In the genomic region with DNA sequence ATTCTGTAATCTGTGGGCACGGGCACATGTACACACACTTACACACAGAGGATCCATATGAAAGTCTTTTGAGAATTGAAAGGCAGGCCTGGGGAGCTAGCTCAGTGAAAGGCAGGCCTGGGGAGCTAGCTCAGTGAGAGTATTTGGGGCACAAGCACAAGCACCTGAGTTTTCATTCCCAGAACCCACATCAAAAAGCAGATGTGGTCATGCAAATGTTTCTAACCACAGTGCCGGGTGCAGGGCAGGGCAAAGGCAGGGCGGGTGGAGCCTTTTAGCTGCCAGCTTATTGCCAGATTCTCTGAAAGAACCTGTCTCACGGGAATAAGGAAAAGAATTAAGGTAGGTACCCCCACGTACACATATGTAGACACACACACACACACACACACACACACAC, we compare ENCODE assay signal across 14 mouse cellular contexts. TPM values are rescaled to one million over a fixed set of nuclear protein-coding genes. Genes with fewer than 3 reads are reported as not detected.
DNase-seq lines count a peak whose midpoint lies in the region; ATAC-seq and TF ChIP-seq lines count a peak whose summit lies in the region.
"Had no signal": no experiment of that assay in that cellular context is flagged by ENCODE, and none has a peak within 500 bp of the region (broad histone marks: within the 10 kb centered on the region; RNA-seq: fewer than 3 reads in every experiment).

No protein-coding gene starts in this region.

- no peak for TF ChIP-seq CTCF in liver, adult 2 months (IDR thresholded peaks at IDR 0.05; ENCODE audit: low read depth, low read length)
- TF ChIP-seq CTCF in midbrain, postnatal 0 days (IDR thresholded peaks at IDR 0.05) = no peak

- no peaks in the 10 kb centered on the region for H3K9me3 ChIP-seq in liver, embryonic 11.5 days (ENCODE audit: control insufficient read depth, low read length)
- no peaks in the 10 kb centered on the region for H3K9me3 ChIP-seq in midbrain, postnatal 0 days (ENCODE audit: low read length)
- H3K9me3 ChIP-seq: embryonic facial prominence, embryonic 15.5 days; forebrain, embryonic 15.5 days; limb, embryonic 15.5 days had no signal

- H3K4me3 ChIP-seq in liver, adult 2 months (ENCODE audit: insufficient read depth, low read depth, low read length) = no peak overlapping the region
- H3K4me3 ChIP-seq in liver, embryonic 11.5 days (ENCODE audit: low read depth, low read length) = no peak overlapping the region
- no peak overlapping the region for H3K4me3 ChIP-seq in midbrain, postnatal 0 days (ENCODE audit: low read depth, low read length)
- H3K4me3 ChIP-seq: embryonic facial prominence, embryonic 15.5 days; forebrain, embryonic 15.5 days; limb, embryonic 15.5 days had no signal

- no peak for DNase-seq in liver, adult 2 months (ENCODE audit: extremely low read depth, low read depth, low spot score)
- no peak for DNase-seq in liver, embryonic 11.5 days (ENCODE audit: low spot score)
- peak; percentile 80 for DNase-seq in thymus, postnatal 14 days
- DNase-seq in midbrain, postnatal 0 days (ENCODE audit: low spot score) = no peak
- DNase-seq in right cerebral cortex, postnatal 10 days (ENCODE audit: low spot score in 2 of 2) = no peak
- no peak for DNase-seq in left cerebral cortex, postnatal 10 days (ENCODE audit: extremely low spot score in 1 of 2, low spot score in 2 of 2)
- DNase-seq: adrenal gland, postnatal 14 days; gastrocnemius, postnatal 25 days; lung, postnatal 4 days had no signal

- no peak for TF ChIP-seq POLR2A in liver, adult 2 months (IDR thresholded peaks at IDR 0.05; ENCODE audit: extremely low read depth, insufficient read depth, low read length)

- H3K9ac ChIP-seq in liver, adult 2 months (ENCODE audit: low read depth, low read length) = no peak overlapping the region
- H3K9ac ChIP-seq in liver, embryonic 11.5 days (ENCODE audit: low read depth, low read length) = no peak overlapping the region
- no peak overlapping the region for H3K9ac ChIP-seq in midbrain, postnatal 0 days (replicated peaks; ENCODE audit: low read length, poor library complexity, severe bottlenecking)
- H3K9ac ChIP-seq: embryonic facial prominence, embryonic 15.5 days; forebrain, embryonic 15.5 days; limb, embryonic 15.5 days had no signal

- H3K36me3 ChIP-seq in liver, adult 2 months (ENCODE audit: control insufficient read depth, insufficient read depth, low read length) = no peaks in the 10 kb centered on the region
- peaks cover 3% of the 10 kb centered on the region for H3K36me3 ChIP-seq in liver, embryonic 11.5 days (ENCODE audit: control insufficient read depth, insufficient read depth, low read length)
- H3K36me3 ChIP-seq in midbrain, postnatal 0 days (ENCODE audit: insufficient read depth, low read length) = peaks cover 3% of the 10 kb centered on the region; the same call in 1 of the 2 replicates
- H3K36me3 ChIP-seq: forebrain, embryonic 15.5 days had no signal

- peak overlapping the region; percentile 86 for H3K27ac ChIP-seq in liver, adult 2 months (replicated peaks; ENCODE audit: insufficient read depth, low read depth, low read length)
- H3K27ac ChIP-seq in liver, embryonic 11.5 days (ENCODE audit: low read depth, low read length) = no peak overlapping the region
- H3K27ac ChIP-seq in midbrain, postnatal 0 days (ENCODE audit: low read depth, low read length) = no peak overlapping the region
- H3K27ac ChIP-seq: embryonic facial prominence, embryonic 15.5 days; forebrain, embryonic 15.5 days had no signal

- ATAC-seq in liver, embryonic 11.5 days (replicated peaks; ENCODE audit: low FRiP score) = no peak
- ATAC-seq in common myeloid progenitor, adult 5-6 weeks (replicated peaks; ENCODE audit: low read depth, poor library complexity, severe bottlenecking) = peak; percentile 82
- ATAC-seq in neutrophil, adult 5-6 weeks (ENCODE audit: extremely low read depth, insufficient number of reproducible peaks, low FRiP score, poor library complexity, severe bottlenecking) = peak; percentile 92
- no peak for ATAC-seq in midbrain, postnatal 0 days (ENCODE audit: low FRiP score)
- ATAC-seq: forebrain, embryonic 15.5 days had no signal

- peaks cover 14% of the 10 kb centered on the region for H3K4me1 ChIP-seq in liver, adult 2 months (ENCODE audit: control insufficient read depth, insufficient read depth, low read length)
- peaks cover 9% of the 10 kb centered on the region for H3K4me1 ChIP-seq in liver, embryonic 11.5 days (replicated peaks; ENCODE audit: control insufficient read depth, insufficient read depth, low read length)
- no peaks in the 10 kb centered on the region for H3K4me1 ChIP-seq in midbrain, postnatal 0 days (ENCODE audit: insufficient read depth, low read length)

- intact Hi-C loops in left cerebral cortex, postnatal 10 days (cut with DNase I) = no loop called here

- no peaks in the 10 kb centered on the region for H3K27me3 ChIP-seq in liver, adult 2 months (ENCODE audit: control insufficient read depth, insufficient read depth, low read length)
- H3K27me3 ChIP-seq in liver, embryonic 11.5 days (replicated peaks; ENCODE audit: control insufficient read depth, insufficient read depth, low read length) = no peaks in the 10 kb centered on the region
- H3K27me3 ChIP-seq in midbrain, postnatal 0 days (ENCODE audit: insufficient read depth, low read length) = no peaks in the 10 kb centered on the region
- H3K27me3 ChIP-seq: embryonic facial prominence, embryonic 15.5 days; forebrain, embryonic 15.5 days; limb, embryonic 15.5 days had no signal

- WGBS in liver, adult 2 months = 25% methylated on average over 5 of the region's 5 CpGs
- WGBS in liver, embryonic 11.5 days = 75% methylated on average over 5 of the region's 5 CpGs
- 83% methylated on average over 5 of the region's 5 CpGs for WGBS in midbrain, postnatal 0 days

- H3K4me2 ChIP-seq in liver, embryonic 11.5 days = no peak overlapping the region
- no peak overlapping the region for H3K4me2 ChIP-seq in midbrain, postnatal 0 days (ENCODE audit: low read depth, low read length, poor library complexity, severe bottlenecking)
- H3K4me2 ChIP-seq: embryonic facial prominence, embryonic 15.5 days; forebrain, embryonic 15.5 days; limb, embryonic 15.5 days had no signal

- H3K79me2 ChIP-seq in liver, adult 2 months (ENCODE audit: control insufficient read depth, insufficient read depth, low read length) = peaks cover 15% of the 10 kb centered on the region

RNA-seq across cellular contexts. Expression of a gene that starts 28.9 kb away (rescaled TPM):
- 1.5 and 1.7 TPM in 2 replicates for total RNA-seq in liver, adult 2 months (2014; rRNA removed)
- 0.40 and 0.62 TPM in 2 replicates for polyA plus RNA-seq in liver, adult 2 months (2012; rRNA removed)
- 1.0 and 1.5 TPM in 2 replicates for polyA plus RNA-seq in liver, embryonic 11.5 days (2014; fragmentation: Nextera tagmentation; extraction: Ambion mirVana)
- total RNA-seq in common myeloid progenitor, adult 5-6 weeks (2017) = 1.6 TPM in 2 replicates
- total RNA-seq in neutrophil, adult 5-6 weeks (2017) = 1.5 and 2.2 TPM in 2 replicates
- total RNA-seq in midbrain, postnatal 0 days (2014; rRNA removed) = 121 and 230 TPM in 2 replicates
- 170 and 179 TPM in 2 replicates for polyA plus RNA-seq in midbrain, postnatal 0 days (2015; fragmentation: Nextera tagmentation; extraction: Ambion mirVana)
- total RNA-seq in left cerebral cortex, postnatal 10 days (2021) = 100 to 1,000 TPM; 225 to 235 TPM

RNA-seq across cellular contexts. Expression of a gene that starts 29.5 kb away (rescaled TPM):
- total RNA-seq in liver, adult 2 months (2014; rRNA removed) = 15.6 and 16.2 TPM in 2 replicates
- 1.8 and 3.6 TPM in 2 replicates for polyA plus RNA-seq in liver, adult 2 months (2012; rRNA removed)
- polyA plus RNA-seq in liver, embryonic 11.5 days (2014; fragmentation: Nextera tagmentation; extraction: Ambion mirVana) = 21.5 and 26.8 TPM in 2 replicates
- total RNA-seq in common myeloid progenitor, adult 5-6 weeks (2017) = 26.6 and 57.0 TPM in 2 replicates
- total RNA-seq in neutrophil, adult 5-6 weeks (2017) = 40.6 and 46.7 TPM in 2 replicates
- total RNA-seq in midbrain, postnatal 0 days (2014; rRNA removed) = 33.9 and 38.4 TPM in 2 replicates
- polyA plus RNA-seq in midbrain, postnatal 0 days (2015; fragmentation: Nextera tagmentation; extraction: Ambion mirVana) = 13.7 and 16.9 TPM in 2 replicates
- 10 to 100 TPM; 39.2 to 40.4 TPM for total RNA-seq in left cerebral cortex, postnatal 10 days (2021)

Comparison
In these comparisons a context has a peak if more than half of its experiments do, and no peak if none do; other contexts are left out.
1. ATAC-seq: peak in common myeloid progenitor, adult 5-6 weeks (single experiment) and neutrophil, adult 5-6 weeks (single experiment); none in liver, embryonic 11.5 days (single experiment) and midbrain, postnatal 0 days (single experiment).
2. RNA of a gene that starts 28.9 kb away (total RNA-seq): 225 to 235 TPM in left cerebral cortex, postnatal 10 days and 121 to 230 TPM in midbrain, postnatal 0 days; 1.5 to 2.2 TPM in neutrophil, adult 5-6 weeks, 1.6 TPM in common myeloid progenitor, adult 5-6 weeks and 1.5 to 1.7 TPM in liver, adult 2 months; every median in the first group is over 10 times any median in the second.